Mouse (Mus musculus) ZHBTc4 (cell line): ENCODE results near the gene Bach2.

Experiments
- DNase-seq: peaks from one replicate; pipeline ENCODE4 v3.0.0-alpha.2; 2011; ENCODE audit warnings: low read depth, low spot score

The Bach2 gene

GRCm38 (mm10) chr4:32355935-32356617, 117.5 kb downstream of the Bach2 start:
- DNase-seq = no peak

- no peak for DNase-seq
Measured at GRCm38 (mm10) chr4:32357996-32358600, 119.5 kb downstream of the Bach2 start.

- DNase-seq = no peak
Measured at GRCm38 (mm10) chr4:32358602-32359464, 120.2 kb downstream of the Bach2 start.

- no peak for DNase-seq
Measured at GRCm38 (mm10) chr4:32359634-32360033, 121.0 kb downstream of the Bach2 start.

- DNase-seq = no peak
Measured at GRCm38 (mm10) chr4:32360496-32360895, 121.9 kb downstream of the Bach2 start.

- DNase-seq = no peak
Measured at GRCm38 (mm10) chr4:32363488-32363984, 124.9 kb downstream of the Bach2 start.

GRCm38 (mm10) chr4:32365144-32365907, 126.7 kb downstream of the Bach2 start:
- DNase-seq = no peak

GRCm38 (mm10) chr4:32366176-32366575, 127.6 kb downstream of the Bach2 start:
- no peak for DNase-seq

GRCm38 (mm10) chr4:32368345-32368744, 129.7 kb downstream of the Bach2 start:
- no peak for DNase-seq

- no peak for DNase-seq
Measured at GRCm38 (mm10) chr4:32373085-32373484, 134.5 kb downstream of the Bach2 start.

- DNase-seq = no peak
Measured at GRCm38 (mm10) chr4:32373527-32373926, 134.9 kb downstream of the Bach2 start.

GRCm38 (mm10) chr4:32374751-32375582, 136.4 kb downstream of the Bach2 start:
- no peak for DNase-seq

GRCm38 (mm10) chr4:32375721-32376526, 137.3 kb downstream of the Bach2 start:
- no peak for DNase-seq

- DNase-seq = no peak
Measured at GRCm38 (mm10) chr4:32376527-32376948, 137.9 kb downstream of the Bach2 start.

- no peak for DNase-seq
Measured at GRCm38 (mm10) chr4:32379140-32379539, 140.5 kb downstream of the Bach2 start.

GRCm38 (mm10) chr4:32381666-32382381, 143.2 kb downstream of the Bach2 start:
- DNase-seq = peak; percentile 48

GRCm38 (mm10) chr4:32385121-32385520, 146.5 kb downstream of the Bach2 start:
- no peak for DNase-seq

- DNase-seq = no peak
Measured at GRCm38 (mm10) chr4:32385623-32386022, 147.0 kb downstream of the Bach2 start.

- peak; percentile 26 for DNase-seq
Measured at GRCm38 (mm10) chr4:32386346-32386745, 147.7 kb downstream of the Bach2 start.
